Mouse (Mus musculus) CH12.LX (cell line): Measurements from ENCODE around the gene Mgat5. TPM values are rescaled to one million over a fixed set of nuclear protein-coding genes. Genes with fewer than 3 reads are reported as not detected.

Experiments
- DNase-seq: peaks from one replicate; pipeline ENCODE4 v3.0.0-alpha.2; 2013; ENCODE audit errors: extremely low read depth
- H3K27ac ChIP-seq: 2 replicates; pipeline ENCODE4 v1.5.1; 2012; ENCODE audit warnings: low read depth, mild to moderate bottlenecking, control low read depth, moderate library complexity; ENCODE audit not compliant: insufficient read depth
- H3K27me3 ChIP-seq: replicated peaks from 2 replicates; pipeline ENCODE3; 2012; ENCODE audit warnings: inconsistent platforms
- H3K36me3 ChIP-seq, 2 experiments: replicated peaks in 1 of 2; 2 replicates each; pipeline versions ENCODE3 to v1.6.1; 2012; ENCODE audit warnings: inconsistent platforms in 1 of 2, low read length in 1 of 2, mild to moderate bottlenecking in 1 of 2, mixed read lengths in 1 of 2, moderate library complexity in 1 of 2; ENCODE audit not compliant: control insufficient read depth in 1 of 2, insufficient read depth in 1 of 2
- H3K4me1 ChIP-seq, 2 experiments: 2 replicates each; pipeline ENCODE4 v1.6.1; 2012; ENCODE audit warnings: inconsistent platforms in 1 of 2, moderate library complexity in 1 of 2; ENCODE audit not compliant: insufficient read depth in 2 of 2, control insufficient read depth in 1 of 2
- H3K4me2 ChIP-seq: 2 replicates; pipeline ENCODE4 v1.6.1; 2012; ENCODE audit warnings: low read depth, mild to moderate bottlenecking, control low read depth; ENCODE audit not compliant: poor library complexity, insufficient read depth, severe bottlenecking
- H3K4me3 ChIP-seq, 3 experiments: fragments of 150-350 bp in 1 of 3; sonication (generic) in 1 of 3; replicated peaks in 1 of 3; 2 replicates each; pipeline versions ENCODE3 to v1.5.1; 2011 to 2012; ENCODE audit warnings: low read depth in 2 of 3, low read length in 2 of 3, mild to moderate bottlenecking in 2 of 3, moderate library complexity in 2 of 3, control low read depth in 1 of 3, improper control_type of control experiment in 1 of 3, inconsistent platforms in 1 of 3, mixed read lengths in 1 of 3; ENCODE audit not compliant: poor library complexity in 1 of 3
- H3K79me2 ChIP-seq: replicated peaks from 2 replicates; pipeline ENCODE4 v1.6.1; 2012; ENCODE audit warnings: mild to moderate bottlenecking, moderate library complexity; ENCODE audit not compliant: control insufficient read depth, poor library complexity, insufficient read depth, severe bottlenecking; ENCODE audit errors: extremely low read depth
- H3K9ac ChIP-seq: 2 replicates; pipeline ENCODE4 v1.6.1; 2012; ENCODE audit warnings: low read depth, mild to moderate bottlenecking, control low read depth, moderate library complexity; ENCODE audit not compliant: insufficient read depth
- H3K9me3 ChIP-seq: replicated peaks from 2 replicates; pipeline ENCODE3; 2012; ENCODE audit warnings: low read length, inconsistent platforms, mixed read lengths
- CHD1 ChIP-seq: IDR thresholded peaks from 2 replicates; pipeline ENCODE4 v1.6.1; 2012; ENCODE audit warnings: low read depth, low read length, improper control_type of control experiment, inconsistent platforms
- ELF1 ChIP-seq: IDR thresholded peaks from 2 replicates; pipeline ENCODE4 v1.6.1; 2014; ENCODE audit warnings: low read depth, mild to moderate bottlenecking, inconsistent platforms, low read length, improper control_type of control experiment
- EP300 ChIP-seq: IDR thresholded peaks from 2 replicates; pipeline ENCODE4 v1.6.1; 2011; ENCODE audit warnings: low read length, improper control_type of control experiment
- ETS1 ChIP-seq: conservative IDR thresholded peaks from 2 replicates; pipeline ENCODE4 v1.6.1; 2012; ENCODE audit warnings: low read depth, mild to moderate bottlenecking, inconsistent platforms, low read length, improper control_type of control experiment, moderate library complexity
- HCFC1 ChIP-seq: IDR thresholded peaks from 2 replicates; pipeline ENCODE4 v1.6.1; 2012; ENCODE audit warnings: low read depth, mild to moderate bottlenecking, inconsistent platforms, low read length, improper control_type of control experiment
- JUND ChIP-seq: conservative IDR thresholded peaks from 2 replicates; pipeline ENCODE4 v1.6.1; 2011; ENCODE audit warnings: low read depth, low read length, improper control_type of control experiment
- MAX ChIP-seq: IDR thresholded peaks from 2 replicates; pipeline ENCODE4 v1.6.1; 2011; ENCODE audit warnings: low read length, improper control_type of control experiment
- MXI1 ChIP-seq: IDR thresholded peaks from 2 replicates; pipeline ENCODE4 v1.6.1; 2011; ENCODE audit warnings: mild to moderate bottlenecking, low read depth, low read length, improper control_type of control experiment
- NELFE ChIP-seq: IDR thresholded peaks from 2 replicates; pipeline ENCODE4 v1.6.1; 2011; ENCODE audit warnings: low read depth, low read length, improper control_type of control experiment
- NRF1 ChIP-seq: IDR thresholded peaks from 2 replicates; pipeline ENCODE4 v1.6.1; 2014; ENCODE audit warnings: low read depth, mild to moderate bottlenecking, inconsistent platforms, low read length, improper control_type of control experiment, moderate library complexity
- PAX5 ChIP-seq: IDR thresholded peaks from 2 replicates; pipeline ENCODE4 v1.6.1; 2012; ENCODE audit warnings: low read length, inconsistent platforms, mixed read lengths
- POLR2A ChIP-seq: IDR thresholded peaks from 2 replicates; pipeline ENCODE4 v1.6.1; 2011; ENCODE audit warnings: low read depth, mild to moderate bottlenecking, improper control_type of control experiment, low read length
- RCOR1 ChIP-seq: conservative IDR thresholded peaks from 2 replicates; pipeline ENCODE4 v1.6.1; 2012; ENCODE audit warnings: low read depth, mild to moderate bottlenecking, inconsistent platforms, low read length, improper control_type of control experiment
- SIN3A ChIP-seq: IDR thresholded peaks from 2 replicates; pipeline ENCODE4 v1.6.1; 2012; ENCODE audit warnings: low read length, improper control_type of control experiment, inconsistent platforms
- SMC3 ChIP-seq: IDR thresholded peaks from 2 replicates; pipeline ENCODE4 v1.6.1; 2011; ENCODE audit warnings: low read depth, low read length, improper control_type of control experiment
- TBP ChIP-seq: conservative IDR thresholded peaks from 2 replicates; pipeline ENCODE4 v1.6.1; 2011; ENCODE audit warnings: low read depth, low read length, improper control_type of control experiment
- USF2 ChIP-seq: conservative IDR thresholded peaks from 2 replicates; pipeline ENCODE4 v1.6.1; 2011; ENCODE audit warnings: low read depth, low read length, improper control_type of control experiment
- ZC3H11A ChIP-seq: IDR thresholded peaks from 2 replicates; pipeline ENCODE4 v1.6.1; 2012; ENCODE audit warnings: low read depth, mild to moderate bottlenecking, inconsistent platforms, low read length, improper control_type of control experiment
- ZKSCAN1 ChIP-seq: IDR thresholded peaks from 2 replicates; pipeline ENCODE4 v1.6.1; 2012; ENCODE audit warnings: low read depth, inconsistent platforms, low read length, improper control_type of control experiment, borderline replicate concordance
- ZMIZ1 ChIP-seq: IDR thresholded peaks from 2 replicates; pipeline ENCODE4 v1.6.1; 2012; ENCODE audit warnings: low read depth, mild to moderate bottlenecking, inconsistent platforms, low read length, improper control_type of control experiment
- dilution Hi-C: fragments of 300-500 bp; cut with MboI; formaldehyde crosslinking; loops from 2 replicates; pipeline ENCODE4 v1.14.3; 2020; ENCODE audit warnings: low sequenced_read_pairs; ENCODE audit not compliant: extremely low pct_unique_long_range_greater_than_20kb, extremely low pct_ligation_motif_present
- in situ Hi-C: fragments of 300-500 bp; cut with MboI; formaldehyde crosslinking; loops from 3 replicates; pipeline ENCODE4 v1.14.3; 2019; ENCODE audit warnings: low sequenced_read_pairs, low pct_ligation_motif_present, low pct_unique_long_range_greater_than_20kb, mixed read lengths
- polyA plus RNA-seq: library from polyadenylated mRNA; unstranded; fragments of >175 nt; gene quantifications from 2 replicates; pipeline ENCODE4 v1.2.1, GENCODE M21; 2012; ENCODE audit warnings: low read depth; ENCODE audit not compliant: insufficient read length
- total RNA-seq, 2 experiments: library from RNA; depleted of rRNA; stranded (reverse); fragments of 300-350 nt in 1 of 2; fragments of >200 nt in 1 of 2; gene quantifications; 2 replicates each; pipeline ENCODE4 v1.2.3; 2012 to 2014

Gene Mgat5
- total and polyA plus RNA-seq, 3 experiments = 5.9 to 8.8 (median 6.6) TPM

GRCm38 (mm10) chr1:127160118-127160760 is 44.6 kb upstream of the Mgat5 start:
- Histone ChIP-seq H3K27me3 (peaks cover 3% of the 10 kb centered on the region), H3K9ac (no peak overlapping the region), H3K9me3 (no peaks in the 10 kb centered on the region), H3K79me2 (no peaks in the 10 kb centered on the region), H3K4me3 (no peak overlapping the region), H3K27ac (no peak overlapping the region), H3K4me1 (peaks cover 0 to 3% of the 10 kb centered on the region in 2 experiments; a peak in 1 of 4 replicates)
- in situ Hi-C loops = no loop called here
- DNase-seq = no peak
- no peak for TF ChIP-seq SMC3
- no peak for TF ChIP-seq ZMIZ1
- no peak for TF ChIP-seq EP300
- no peak for TF ChIP-seq MXI1
- TF ChIP-seq NRF1 = no peak
- TF ChIP-seq PAX5 = no peak
- TF ChIP-seq, all 38 proteins: peak for 0
- no peaks in the 10 kb centered on the region for H3K36me3 ChIP-seq
- no peak overlapping the region for H3K4me2 ChIP-seq
- dilution Hi-C loops = no loop called here

DNA sequence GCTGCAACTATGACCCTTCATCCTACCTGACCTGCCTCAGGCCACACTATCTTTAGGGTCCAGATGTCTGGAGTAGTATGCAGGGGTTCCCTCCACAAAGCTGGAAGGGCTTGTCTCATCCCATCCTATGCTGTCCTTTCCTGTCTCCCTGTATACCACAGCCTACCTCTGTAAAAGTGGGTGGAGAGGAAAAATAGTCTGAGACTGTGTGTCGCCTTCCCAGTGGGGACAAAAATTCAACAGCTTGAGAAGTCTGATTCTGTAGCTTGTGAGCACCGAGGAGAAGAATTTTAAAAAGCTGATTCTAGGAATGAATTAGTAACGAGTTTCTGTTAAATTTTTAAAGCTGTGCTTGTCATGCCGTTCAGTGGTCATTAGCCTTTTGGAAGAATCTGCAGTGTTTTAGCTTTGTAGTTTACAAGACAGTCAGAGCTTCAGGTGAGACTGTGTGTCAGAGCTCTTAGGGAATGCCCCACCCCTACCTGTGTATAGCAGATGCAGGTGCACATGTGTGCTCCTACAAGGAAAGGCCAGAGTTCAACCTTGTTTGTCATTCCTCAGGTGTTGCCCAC is 40.1 kb upstream of the Mgat5 start:
- in situ Hi-C loops = no loop called here
- Histone ChIP-seq H3K4me2 (no peak overlapping the region), H3K36me3 (no peaks in the 10 kb centered on the region), H3K9ac (no peak overlapping the region), H3K27ac (no peak overlapping the region), H3K27me3 (no peaks in the 10 kb centered on the region), H3K4me1 (no peaks in the 10 kb centered on the region), H3K9me3 (no peaks in the 10 kb centered on the region), H3K4me3 (no peak overlapping the region), H3K79me2 (no peaks in the 10 kb centered on the region)
- TF ChIP-seq ZKSCAN1 = no peak
- TF ChIP-seq HCFC1 = no peak
- no peak for TF ChIP-seq ZC3H11A
- TF ChIP-seq RCOR1 = no peak
- TF ChIP-seq ZMIZ1 = no peak
- no peak for TF ChIP-seq NELFE
- no peak for TF ChIP-seq USF2
- TF ChIP-seq MAX = no peak
- TF ChIP-seq NRF1 = no peak
- no peak for TF ChIP-seq SIN3A
- TF ChIP-seq TBP = no peak
- TF ChIP-seq PAX5 = no peak
- TF ChIP-seq CHD1 = no peak
- TF ChIP-seq ELF1 = no peak
- no peak for TF ChIP-seq POLR2A
- TF ChIP-seq JUND = no peak
- no peak for TF ChIP-seq MXI1
- no peak for TF ChIP-seq ETS1
- dilution Hi-C loops = no loop called here
- no peak for DNase-seq
